21 mouse cellular contexts compared by ENCODE assay signal in the genomic region with DNA sequence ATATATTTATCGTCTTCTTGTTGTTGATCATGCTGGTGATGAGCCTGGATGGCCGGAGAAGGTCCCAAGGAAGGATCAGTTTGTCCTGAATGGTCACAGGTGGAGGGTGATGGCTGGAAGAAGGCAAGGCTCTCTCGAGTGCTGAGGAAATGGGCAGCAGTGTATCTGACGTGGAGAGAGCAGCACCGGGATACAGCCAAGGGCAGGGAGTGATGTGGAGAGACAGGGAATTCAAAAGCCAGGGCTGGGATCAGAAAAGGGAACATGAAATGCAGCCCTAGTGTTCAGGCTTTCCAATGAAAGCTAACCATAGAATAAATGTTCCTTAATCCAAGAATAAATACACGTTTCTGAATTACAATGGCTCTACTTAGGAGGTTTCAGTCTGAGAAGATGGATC. TPM values are rescaled to one million over a fixed set of nuclear protein-coding genes. Genes with fewer than 3 reads are reported as not detected.
DNase-seq lines count a peak whose midpoint lies in the region; ATAC-seq lines count a peak whose summit lies in the region.
"Had no signal": no experiment of that assay in that cellular context is flagged by ENCODE, and none has a peak within 500 bp of the region (broad histone marks: within the 10 kb centered on the region; RNA-seq: fewer than 3 reads in every experiment).

No protein-coding gene starts in this region.

- H3K9ac ChIP-seq in forebrain, embryonic 11.5 days (ENCODE audit: low read length), result no peak overlapping the region
- no peak overlapping the region for H3K9ac ChIP-seq in forebrain, embryonic 15.5 days (replicated peaks)
- no peak overlapping the region for H3K9ac ChIP-seq in heart, embryonic 11.5 days (ENCODE audit: low read depth, low read length)
- H3K9ac ChIP-seq in midbrain, embryonic 11.5 days (ENCODE audit: low read length), result no peak overlapping the region

- H3K27ac ChIP-seq in forebrain, embryonic 11.5 days (ENCODE audit: low read depth, low read length), result no peak overlapping the region
- H3K27ac ChIP-seq in forebrain, embryonic 15.5 days (replicated peaks), result no peak overlapping the region
- H3K27ac ChIP-seq in heart, embryonic 11.5 days (ENCODE audit: low read depth, low read length), result no peak overlapping the region
- H3K27ac ChIP-seq in midbrain, embryonic 11.5 days (ENCODE audit: low read depth, low read length), result no peak overlapping the region
- no peak overlapping the region for H3K27ac ChIP-seq in midbrain, embryonic 10.5 days (replicated peaks)

- H3K4me1 ChIP-seq in forebrain, embryonic 11.5 days (replicated peaks; ENCODE audit: control insufficient read depth, insufficient read depth, low read length), result 0 out of 2 replicates have a peak, but pooled peaks cover 3% of the 10 kb centered on the region
- H3K4me1 ChIP-seq in forebrain, embryonic 15.5 days, result peaks cover 15% of the 10 kb centered on the region
- peaks cover 7% of the 10 kb centered on the region for H3K4me1 ChIP-seq in heart, embryonic 11.5 days (ENCODE audit: control insufficient read depth, insufficient read depth, low read length)
- peaks cover 6% of the 10 kb centered on the region; the same call in 1 of the 2 replicates for H3K4me1 ChIP-seq in midbrain, embryonic 11.5 days (ENCODE audit: control insufficient read depth, insufficient read depth, low read length)
- H3K4me1 ChIP-seq in midbrain, embryonic 10.5 days, result peaks cover 20% of the 10 kb centered on the region

- H3K4me2 ChIP-seq in forebrain, embryonic 11.5 days (ENCODE audit: low read depth, low read length, severe bottlenecking), result no peak overlapping the region
- no peak overlapping the region for H3K4me2 ChIP-seq in forebrain, embryonic 15.5 days (replicated peaks)
- H3K4me2 ChIP-seq in heart, embryonic 11.5 days, result no peak overlapping the region
- no peak overlapping the region for H3K4me2 ChIP-seq in midbrain, embryonic 11.5 days

- peak; percentile 16 for DNase-seq in forebrain, embryonic 11.5 days (ENCODE audit: low spot score)
- peak; percentile 66 for DNase-seq in heart, adult 11 months
- DNase-seq in midbrain, embryonic 11.5 days (ENCODE audit: low spot score, missing footprints), result peak; percentile 61
- no peak for DNase-seq in midbrain, embryonic 10.5 days (ENCODE audit: low spot score)
- DNase-seq: adrenal gland, adult 2 months; adrenal gland, adult 8-10 months; adrenal gland, postnatal 10 days; adrenal gland, postnatal 14 days; adrenal gland, postnatal 25 days; adrenal gland, postnatal 36 days; B cell, adult 2 months; cerebellum, adult 11 months; cerebellum, adult 11-12 months; cerebellum, adult 18-20 months had no signal

- no peaks in the 10 kb centered on the region for H3K36me3 ChIP-seq in forebrain, embryonic 11.5 days (ENCODE audit: control insufficient read depth, insufficient read depth, low read length)
- no peaks in the 10 kb centered on the region for H3K36me3 ChIP-seq in forebrain, embryonic 15.5 days
- no peaks in the 10 kb centered on the region for H3K36me3 ChIP-seq in heart, embryonic 11.5 days (ENCODE audit: control insufficient read depth, insufficient read depth, low read length)
- H3K36me3 ChIP-seq in midbrain, embryonic 11.5 days (ENCODE audit: control insufficient read depth, insufficient read depth, low read length), result no peaks in the 10 kb centered on the region
- no peaks in the 10 kb centered on the region for H3K36me3 ChIP-seq in midbrain, embryonic 10.5 days
- H3K36me3 ChIP-seq: G1E had no signal

- H3K9me3 ChIP-seq in forebrain, embryonic 11.5 days (ENCODE audit: control insufficient read depth, low read length), result no peaks in the 10 kb centered on the region
- H3K9me3 ChIP-seq in forebrain, embryonic 15.5 days, result no peaks in the 10 kb centered on the region
- no peaks in the 10 kb centered on the region for H3K9me3 ChIP-seq in heart, embryonic 11.5 days (replicated peaks; ENCODE audit: control insufficient read depth, low read length)
- H3K9me3 ChIP-seq in midbrain, embryonic 11.5 days (ENCODE audit: control insufficient read depth, low read length), result no peaks in the 10 kb centered on the region
- no peaks in the 10 kb centered on the region for H3K9me3 ChIP-seq in midbrain, embryonic 10.5 days (replicated peaks)

- H3K27me3 ChIP-seq in forebrain, embryonic 11.5 days (ENCODE audit: control insufficient read depth, insufficient read depth, low read length), result peaks cover 15% of the 10 kb centered on the region
- H3K27me3 ChIP-seq in forebrain, embryonic 15.5 days, result peaks cover 31% of the 10 kb centered on the region
- H3K27me3 ChIP-seq in heart, embryonic 11.5 days (ENCODE audit: control insufficient read depth, insufficient read depth, low read length), result no peaks in the 10 kb centered on the region
- peaks cover 22% of the 10 kb centered on the region for H3K27me3 ChIP-seq in midbrain, embryonic 11.5 days (ENCODE audit: control insufficient read depth, insufficient read depth, low read length)
- H3K27me3 ChIP-seq in midbrain, embryonic 10.5 days (ENCODE audit: low read depth, poor library complexity, severe bottlenecking), result peaks cover 41% of the 10 kb centered on the region
- H3K27me3 ChIP-seq: CH12.LX, Patski had no signal

- no peak for ATAC-seq in forebrain, embryonic 11.5 days (replicated peaks; ENCODE audit: low FRiP score)
- no peak for ATAC-seq in forebrain, embryonic 15.5 days (replicated peaks)
- ATAC-seq in heart, embryonic 11.5 days (replicated peaks; ENCODE audit: insufficient number of reproducible peaks, low FRiP score, low TSS enrichment), result no peak
- no peak for ATAC-seq in midbrain, embryonic 11.5 days (ENCODE audit: low FRiP score)
- ATAC-seq: activated CD4-positive, CD25-positive, alpha-beta regulatory T cell, adult 4 months; CD4-positive, CD25-positive, alpha-beta regulatory T cell, adult 4 months; Patski had no signal

- H3K4me3 ChIP-seq in forebrain, embryonic 11.5 days (ENCODE audit: low read depth, low read length), result no peak overlapping the region
- no peak overlapping the region for H3K4me3 ChIP-seq in forebrain, embryonic 15.5 days
- H3K4me3 ChIP-seq in heart, embryonic 11.5 days (ENCODE audit: low read depth, low read length), result no peak overlapping the region
- H3K4me3 ChIP-seq in midbrain, embryonic 11.5 days (ENCODE audit: low read depth, low read length), result no peak overlapping the region
- H3K4me3 ChIP-seq in midbrain, embryonic 10.5 days, result no peak overlapping the region

- WGBS in forebrain, embryonic 11.5 days, result 77% methylated on average over 6 of the region's 6 CpGs
- 73% methylated on average over 6 of the region's 6 CpGs for WGBS in forebrain, embryonic 15.5 days
- 72% methylated on average over 6 of the region's 6 CpGs for WGBS in heart, embryonic 11.5 days (ENCODE audit: insufficient replicate concordance)
- 75% methylated on average over 6 of the region's 6 CpGs for WGBS in midbrain, embryonic 11.5 days
- WGBS in midbrain, embryonic 10.5 days, result 79% methylated on average over 6 of the region's 6 CpGs

RNA-seq across cellular contexts. Expression of gene Vangl1, which starts 4.4 kb away (rescaled TPM):
- 7.3 and 8.1 TPM in 2 replicates for polyA plus RNA-seq in forebrain, embryonic 11.5 days (2014; fragmentation: Nextera tagmentation; extraction: Ambion mirVana)
- 4.0 and 5.1 TPM in 2 replicates for polyA plus RNA-seq in forebrain, embryonic 15.5 days (2015; fragmentation: Nextera tagmentation; extraction: Ambion mirVana)
- polyA plus RNA-seq in heart, embryonic 11.5 days (2014; fragmentation: Nextera tagmentation; extraction: Ambion mirVana), result 29.4 and 31.6 TPM in 2 replicates
- 9.3 and 10.2 TPM in 2 replicates for polyA plus RNA-seq in midbrain, embryonic 11.5 days (2014; fragmentation: Nextera tagmentation; extraction: Ambion mirVana)
- 11.0 and 13.1 TPM in 2 replicates for polyA plus RNA-seq in midbrain, embryonic 10.5 days (2016; fragmentation: Nextera tagmentation; extraction: Ambion mirVana)
- polyA plus RNA-seq: activated CD4-positive, CD25-positive, alpha-beta regulatory T cell, adult 4 months had no signal
